Comparison of ENCODE assay signal across 8 mouse cellular contexts in the genomic region with DNA sequence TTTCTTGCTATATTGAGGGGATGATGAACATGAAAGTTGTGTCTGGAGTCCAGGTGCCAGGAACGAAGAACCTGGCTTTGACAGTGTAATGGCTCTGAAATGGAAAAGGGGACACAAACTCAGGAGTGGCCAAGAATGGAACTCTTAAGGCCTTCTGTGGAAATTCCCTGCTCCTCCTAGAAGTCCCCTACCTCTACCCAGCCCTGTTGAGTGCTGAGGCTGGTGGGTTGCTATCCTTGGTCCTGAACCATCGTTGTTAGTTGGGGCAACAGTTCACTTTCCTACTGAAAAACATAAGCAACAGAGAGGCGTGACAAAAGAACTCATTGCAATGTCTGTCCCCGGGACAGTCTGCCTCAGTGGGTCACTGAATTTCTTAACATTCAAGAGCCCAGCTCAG. TPM values are rescaled to one million over a fixed set of nuclear protein-coding genes. Genes with fewer than 3 reads are reported as not detected.
DNase-seq lines count a peak whose midpoint lies in the region; ATAC-seq and TF ChIP-seq lines count a peak whose summit lies in the region.

No protein-coding gene starts in this region.

- TF ChIP-seq RAD21 in MEL (IDR thresholded peaks at IDR 0.05; ENCODE audit: low read depth, low read length), result no peak

- no peaks in the 10 kb centered on the region for H3K9me3 ChIP-seq in MEL (replicated peaks; ENCODE audit: insufficient read depth, low read length)

- no peak overlapping the region for H3K4me3 ChIP-seq in MEL (ENCODE audit: control insufficient read depth in 1 of 2, insufficient read depth in 1 of 2, low read depth in 2 of 2, low read length in 2 of 2)

- peaks cover 0 to 25% of the 10 kb centered on the region in 2 experiments; a peak in 2 of 4 replicates for H3K36me3 ChIP-seq in MEL (ENCODE audit: control insufficient read depth in 1 of 2, insufficient read depth in 2 of 2, low read length in 2 of 2)

- H3K27ac ChIP-seq in MEL (ENCODE audit: control insufficient read depth, low read depth, low read length), result 0 out of 2 replicates have a peak overlapping the region, but pooled peaks have one; percentile 2

- no peaks in the 10 kb centered on the region for H3K27me3 ChIP-seq in MEL (ENCODE audit: control insufficient read depth in 1 of 2, insufficient read depth in 2 of 2, low read length in 2 of 2)

- H3K79me2 ChIP-seq in MEL (ENCODE audit: control insufficient read depth, insufficient read depth, low read length, poor library complexity), result no peaks in the 10 kb centered on the region

- H3K4me1 ChIP-seq in MEL (ENCODE audit: control insufficient read depth in 1 of 2, insufficient read depth in 2 of 2, low read length in 2 of 2), result peaks cover 17 to 30% of the 10 kb centered on the region in 2 experiments

- peak; percentile 43; the same call in 1 of the 2 replicates for ATAC-seq in common myeloid progenitor, adult 5-6 weeks (replicated peaks; ENCODE audit: low read depth, poor library complexity, severe bottlenecking)

- no peak for TF ChIP-seq EP300 in MEL (IDR thresholded peaks at IDR 0.05; ENCODE audit: low read depth in 1 of 2, low read length in 2 of 2)

- DNase-seq in kidney, adult 9 months, result peak; percentile 49
- DNase-seq in kidney, adult 11 months, result no peak
- peak; percentile 88 for DNase-seq in MEL (ENCODE audit: low read depth, low spot score)
- peak; percentile 56 for DNase-seq in lung, postnatal 14 days
- DNase-seq in urinary bladder, adult 18-20 months (ENCODE audit: low spot score in 2 of 2), result no peak
- DNase-seq in frontal cortex, postnatal 14 days (ENCODE audit: low spot score in 2 of 2), result no peak
- DNase-seq in cerebellum, adult 9-10 months, result no peak

- no peak for TF ChIP-seq CTCF in MEL (IDR thresholded peaks at IDR 0.05 in 2 of 3, conservative IDR thresholded peaks at IDR 0.05 in 1 of 3; ENCODE audit: control insufficient read depth in 1 of 3, insufficient read depth in 1 of 3, low read depth in 2 of 3, low read length in 3 of 3, poor library complexity in 1 of 3, severe bottlenecking in 1 of 3)

- no peak overlapping the region for H3K9ac ChIP-seq in MEL (ENCODE audit: control insufficient read depth, low read depth, low read length, poor library complexity, severe bottlenecking)

- TF ChIP-seq POLR2A in MEL (IDR thresholded peaks at IDR 0.05; ENCODE audit: control insufficient read depth in 1 of 2, insufficient read depth in 1 of 2, low read depth in 1 of 2, low read length in 2 of 2, poor library complexity in 1 of 2), result no peak

TF ChIP-seq in MEL, 35 proteins besides CTCF, POLR2A, EP300 and RAD21:
- no peak for TF ChIP-seq RCOR1 (IDR thresholded peaks at IDR 0.05; ENCODE audit: low read depth, low read length)
- TF ChIP-seq SMC3 (IDR thresholded peaks at IDR 0.05; ENCODE audit: low read depth, low read length), result 0 out of 2 replicates have a peak, but pooled peaks have one; percentile 16
- TF ChIP-seq ZNF384 (IDR thresholded peaks at IDR 0.05; ENCODE audit: low read depth, low read length), result no peak
- no peak for TF ChIP-seq UBTF (IDR thresholded peaks at IDR 0.05; ENCODE audit: borderline replicate concordance, insufficient read depth, low read depth, low read length)
- no peak for TF ChIP-seq USF1 (IDR thresholded peaks at IDR 0.05; ENCODE audit: low read depth, low read length)
- TF ChIP-seq MAX (IDR thresholded peaks at IDR 0.05; ENCODE audit: low read length), result 0 out of 2 replicates have a peak, but pooled peaks have one; percentile 53
- 0 out of 2 replicates have a peak, but pooled peaks have one; percentile 30 for TF ChIP-seq MAZ (IDR thresholded peaks at IDR 0.05; ENCODE audit: low read depth, low read length)
- peak; percentile 97 for TF ChIP-seq SIN3A (IDR thresholded peaks at IDR 0.05; ENCODE audit: low read length)
- peak; percentile 16; the same call in 1 of the 2 replicates for TF ChIP-seq HCFC1 (IDR thresholded peaks at IDR 0.05; ENCODE audit: low read depth, low read length)
- TF ChIP-seq MXI1 (IDR thresholded peaks at IDR 0.05; ENCODE audit: low read depth, low read length), result peak; percentile 90

RNA-seq across cellular contexts. Expression of a gene that starts 30.7 kb away (rescaled TPM):
- total RNA-seq in MEL (2012; rRNA removed), result 0.29 and 0.35 TPM in 2 replicates
- polyA plus RNA-seq in MEL (2012; ENCODE audit: insufficient read depth in 1 of 2, insufficient read length in 2 of 2, low read depth in 1 of 2, low replicate concordance in 2 of 2, missing spikeins in 1 of 2), result under 1 TPM in 1 of 2 experiments, not detected in 1; 0.93 TPM
- total RNA-seq in common myeloid progenitor, adult 5-6 weeks (2017), result 0.53 and 1.3 TPM in 2 replicates

RNA-seq across cellular contexts. Expression of a gene that starts 31.8 kb away (rescaled TPM):
- 65.6 and 68.5 TPM in 2 replicates for total RNA-seq in MEL (2012; rRNA removed)
- 10 to 100 TPM in 1 of 2 experiments, not detected in 1; 83.5 TPM for polyA plus RNA-seq in MEL (2012; ENCODE audit: insufficient read depth in 1 of 2, insufficient read length in 2 of 2, low read depth in 1 of 2, low replicate concordance in 2 of 2, missing spikeins in 1 of 2)
- total RNA-seq in common myeloid progenitor, adult 5-6 weeks (2017), result 77.4 and 101 TPM in 2 replicates

Comparison
In these comparisons a context has a peak if more than half of its experiments do, and no peak if none do; other contexts are left out.
1. DNase-seq: peak in kidney, adult 9 months (single experiment), MEL (single experiment) and lung, postnatal 14 days (single experiment); none in kidney, adult 11 months (single experiment), urinary bladder, adult 18-20 months (0 of 2), frontal cortex, postnatal 14 days (0 of 2) and cerebellum, adult 9-10 months (single experiment).